Mouse (Mus musculus): ENCODE measurements around the gene Lrrc15.

Gene Lrrc15

GRCm38 (mm10) chr16:30282844-30283495 is at the start of gene Lrrc15:
Gene Lrrc15 (minus strand): TSS chr16:30283256.
- DNase-seq (ENCODE audit: low spot score) = peak; percentile 74

DNA sequence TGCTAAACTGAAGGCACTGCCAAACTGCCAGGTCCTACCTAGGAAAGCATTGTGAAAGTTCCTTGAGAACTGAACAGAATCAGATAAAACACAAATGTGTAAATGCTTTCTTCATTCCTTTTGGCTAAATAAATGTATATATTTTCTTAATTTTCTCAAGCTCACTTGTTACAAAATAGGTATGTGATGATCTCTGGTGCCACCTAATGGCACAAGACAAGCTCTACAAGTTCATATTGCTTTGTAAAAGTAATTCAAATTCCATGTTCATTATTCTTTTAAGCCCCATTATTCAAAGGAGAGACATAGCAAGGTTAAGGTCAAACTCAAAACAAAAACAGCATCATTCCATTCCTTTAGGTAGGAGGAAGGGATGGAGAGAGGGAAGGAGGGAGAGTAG is 31.2 kb upstream of the Lrrc15 start:
- peak; percentile 65 for DNase-seq (ENCODE audit: low spot score)

DNA sequence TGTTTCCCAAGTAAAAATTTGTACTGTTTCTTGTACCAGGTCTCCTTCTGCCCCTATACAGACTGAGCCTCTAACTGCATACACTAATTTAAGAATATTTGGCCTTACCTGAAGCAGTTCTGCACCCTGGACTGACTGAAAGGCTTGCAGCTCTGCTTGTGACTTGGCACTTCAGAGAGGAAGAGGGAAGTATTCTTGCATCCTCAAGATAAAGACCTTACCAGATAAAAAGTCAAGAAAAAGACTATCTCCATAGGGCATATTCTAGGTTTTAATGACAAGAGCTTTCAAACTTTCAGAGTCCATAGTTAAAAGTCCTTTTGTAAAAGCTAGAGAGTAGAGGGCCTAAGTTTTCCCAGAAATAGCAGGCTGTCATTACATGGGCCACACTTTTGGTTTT is 27.6 kb upstream of the Lrrc15 start, which contains the start of gene Gp5:
Gene Gp5 (minus strand): TSS at position 133 of the 400 bp plus-strand sequence.
- DNase-seq (ENCODE audit: low spot score) = no peak

GRCm38 (mm10) chr16:30310171-30310515 is 27.1 kb upstream of the Lrrc15 start:
- DNase-seq (ENCODE audit: low spot score) = no peak

DNA sequence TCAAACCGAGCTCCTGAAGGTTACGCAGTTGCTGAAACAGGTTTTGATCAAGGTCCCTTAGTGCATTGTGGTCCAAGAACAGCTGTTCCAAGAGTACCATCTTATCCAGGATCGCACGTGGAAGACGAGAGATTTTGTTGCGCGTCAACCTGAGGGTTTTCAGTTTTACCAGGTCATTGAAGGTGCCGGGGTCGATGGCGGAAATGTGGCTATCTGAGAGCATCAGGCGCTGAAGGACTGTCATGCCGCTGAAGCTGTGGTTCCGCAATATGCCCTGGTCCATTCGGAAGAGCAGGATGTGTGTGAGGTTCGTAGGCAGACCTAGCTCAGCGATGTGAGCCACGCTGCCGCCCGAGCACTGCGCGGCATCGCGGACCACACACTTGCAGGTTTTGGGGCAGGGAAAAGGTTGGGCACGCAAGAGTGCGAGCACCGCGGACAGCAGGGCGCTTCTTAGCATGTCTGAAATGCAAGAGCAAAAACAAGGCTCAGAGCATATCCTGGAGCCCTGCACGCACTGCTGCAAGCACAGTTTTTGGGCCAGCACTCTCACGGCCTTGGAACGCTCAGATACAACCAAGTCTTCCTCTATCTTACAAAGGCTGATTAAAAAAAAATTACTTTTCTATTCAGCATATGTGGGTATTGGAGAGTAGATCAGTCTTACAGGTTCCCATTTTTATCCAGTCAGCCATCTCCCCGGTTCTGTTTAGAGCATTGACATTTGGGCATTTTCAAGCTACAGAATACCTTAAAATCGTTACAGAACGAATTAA is 26.5 kb upstream of the Lrrc15 start:
- DNase-seq (ENCODE audit: low spot score) = peak; percentile 30

- peak; percentile 54 for DNase-seq (ENCODE audit: low spot score)
Measured at GRCm38 (mm10) chr16:30308616-30309394, 25.7 kb upstream of the Lrrc15 start.

DNA sequence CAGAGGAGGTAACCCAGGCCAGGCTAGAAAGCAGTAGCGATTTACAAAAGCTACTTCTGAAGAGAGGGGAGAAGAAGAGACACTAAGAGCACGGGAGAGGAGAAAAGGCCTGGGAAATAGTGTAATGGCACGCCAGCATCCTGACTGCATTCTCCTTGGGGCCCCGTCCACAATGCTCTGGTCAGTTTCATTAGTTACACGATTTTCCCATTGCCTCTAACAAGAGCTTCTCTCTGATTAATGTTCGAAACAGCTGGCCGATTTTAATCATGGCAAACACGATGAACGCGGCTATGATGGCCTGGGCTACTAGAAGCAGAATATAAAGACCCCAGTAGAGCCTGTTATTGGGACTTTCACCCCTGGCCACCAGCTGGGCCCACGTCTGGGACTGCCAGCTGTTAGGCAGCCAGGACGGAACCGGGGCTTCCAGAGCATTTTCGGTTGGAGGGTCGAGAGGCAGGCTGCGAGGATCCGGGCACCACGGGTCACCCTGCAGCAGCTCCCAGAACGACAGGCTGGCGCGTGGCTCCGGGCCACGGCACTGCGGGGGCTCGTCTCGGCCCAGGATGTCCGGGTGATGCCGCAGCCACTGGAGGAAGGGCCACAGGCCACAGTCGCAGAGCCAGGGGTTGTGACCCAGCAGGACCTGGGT is 25.0 kb upstream of the Lrrc15 start:
- peak; percentile 12 for DNase-seq (ENCODE audit: low spot score)

DNA sequence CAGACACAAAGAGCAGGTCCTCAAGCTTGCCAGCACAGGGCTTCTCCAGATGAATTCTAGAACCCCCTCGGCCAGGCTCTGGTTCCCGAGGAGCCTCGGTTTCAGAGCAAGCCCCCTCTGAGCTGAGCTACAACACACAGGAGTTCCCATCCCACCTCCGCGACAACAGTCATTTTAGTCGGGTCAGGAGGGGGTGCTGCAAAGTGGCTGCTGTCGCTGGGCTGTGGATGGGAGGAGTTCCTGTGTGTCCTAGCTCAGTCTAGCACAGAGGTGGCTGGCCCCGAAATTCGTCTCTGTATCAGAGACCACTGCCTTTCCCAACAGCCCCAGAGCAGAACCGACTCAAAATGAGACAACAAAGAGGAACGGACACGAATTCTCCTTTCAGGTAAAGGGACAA is 24.2 kb upstream of the Lrrc15 start:
- no peak for DNase-seq (ENCODE audit: low spot score)

- no peak for DNase-seq (ENCODE audit: low spot score)
Measured at GRCm38 (mm10) chr16:30306102-30306501, 23.0 kb upstream of the Lrrc15 start.

DNA sequence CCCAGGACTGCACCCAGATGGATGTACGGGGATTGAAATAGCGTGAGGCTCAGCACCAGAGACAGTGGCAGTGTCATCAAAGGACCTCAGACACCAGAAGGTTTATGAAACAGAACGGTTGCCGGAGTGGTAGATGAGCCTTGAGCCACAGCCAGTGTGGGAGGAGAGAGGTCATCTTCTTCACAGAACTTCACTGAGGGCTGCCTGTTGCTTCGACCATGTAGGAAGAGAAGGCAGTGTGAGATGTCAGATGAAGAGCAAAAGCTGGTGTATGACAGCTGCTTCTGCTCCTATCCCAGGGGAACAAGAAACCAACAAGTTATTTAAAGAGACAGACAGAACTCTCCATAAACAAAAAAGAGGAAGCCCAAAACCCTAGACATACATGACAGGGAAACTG is 21.2 kb upstream of the Lrrc15 start:
- no peak for DNase-seq (ENCODE audit: low spot score)

DNA sequence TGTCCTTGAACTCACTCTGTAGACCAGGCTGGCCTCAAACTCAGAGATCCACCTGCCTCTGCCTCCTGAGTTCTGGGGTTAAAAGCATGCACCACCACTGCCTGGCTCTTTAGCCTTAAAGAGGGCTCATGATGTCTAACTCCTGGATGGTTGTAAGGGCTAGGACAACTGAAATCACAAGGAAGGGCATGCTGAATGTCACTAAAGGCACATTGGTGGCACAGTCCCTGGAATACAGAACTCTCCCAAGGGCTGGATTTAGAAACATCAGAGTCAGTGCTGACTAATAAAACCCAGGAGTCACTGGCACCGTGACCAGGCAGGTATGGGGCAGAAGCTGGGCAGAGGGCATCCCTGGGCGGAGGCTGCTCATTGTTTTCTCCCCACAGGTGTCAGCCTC is 20.4 kb upstream of the Lrrc15 start:
- no peak for DNase-seq (ENCODE audit: low spot score)

DNA sequence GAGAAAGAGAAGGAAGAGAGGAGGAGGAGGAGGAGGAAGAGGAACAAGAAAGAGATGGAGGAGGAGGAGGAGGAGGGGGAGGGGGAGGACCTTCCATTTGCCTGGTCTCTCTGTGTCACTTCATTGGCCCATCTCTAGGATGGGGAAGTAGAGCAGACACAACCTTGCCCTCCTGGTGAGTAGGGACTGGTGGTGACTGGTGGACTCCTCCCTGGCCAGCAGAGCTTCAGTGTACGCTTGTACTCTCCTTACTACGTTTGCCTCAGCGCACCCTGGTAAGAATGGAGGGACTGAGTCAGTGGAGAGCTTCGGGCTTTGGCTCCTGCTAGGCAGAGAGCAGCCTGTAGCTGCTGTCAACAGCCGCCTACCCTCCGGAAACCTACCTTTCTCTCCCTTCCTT is 19.6 kb upstream of the Lrrc15 start:
- DNase-seq (ENCODE audit: low spot score) = no peak

- no peak for DNase-seq (ENCODE audit: low spot score)
Measured at GRCm38 (mm10) chr16:30299711-30300277, 16.7 kb upstream of the Lrrc15 start.

DNA sequence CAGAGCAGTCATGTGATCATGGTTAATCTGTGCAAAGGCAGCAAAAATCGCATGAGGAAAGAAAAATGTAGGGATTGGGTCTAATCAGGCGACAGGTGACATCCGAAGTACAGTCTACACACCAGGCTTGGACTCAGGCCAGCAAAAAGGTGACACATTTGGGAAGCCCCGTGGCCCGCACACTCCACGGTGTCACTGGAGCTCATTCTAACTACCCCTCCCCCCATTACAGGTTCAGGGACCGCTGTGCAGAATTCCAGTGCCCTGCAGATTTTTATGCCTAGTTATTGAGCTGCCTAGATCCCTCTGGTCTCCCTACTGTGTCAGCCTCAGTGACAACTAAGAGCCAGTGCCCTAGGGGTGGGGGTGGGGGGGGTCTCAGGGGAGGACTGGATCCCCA is 14.4 kb upstream of the Lrrc15 start:
- DNase-seq (ENCODE audit: low spot score) = no peak

GRCm38 (mm10) chr16:30296601-30297275 is 13.7 kb upstream of the Lrrc15 start:
- no peak for DNase-seq (ENCODE audit: low spot score)

DNA sequence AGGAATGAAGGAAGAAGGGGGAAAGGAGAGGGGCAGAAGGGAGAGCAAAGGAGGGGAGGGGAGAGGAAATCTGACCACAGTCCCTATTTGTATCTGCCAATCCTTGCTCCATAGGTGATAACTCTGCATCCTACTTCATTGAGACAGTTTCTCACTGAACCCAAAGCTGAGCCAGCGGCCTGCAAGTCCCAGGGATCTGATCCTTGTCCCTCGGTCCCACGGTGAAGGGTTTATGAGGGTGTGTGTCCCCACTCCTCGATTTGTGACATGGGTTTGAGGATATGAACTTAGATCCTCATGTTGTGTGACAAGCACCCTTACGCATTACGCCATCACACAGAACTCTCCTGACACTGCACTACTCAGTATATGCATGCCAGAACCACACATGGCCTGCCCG is 12.1 kb upstream of the Lrrc15 start:
- DNase-seq (ENCODE audit: low spot score) = no peak

DNA sequence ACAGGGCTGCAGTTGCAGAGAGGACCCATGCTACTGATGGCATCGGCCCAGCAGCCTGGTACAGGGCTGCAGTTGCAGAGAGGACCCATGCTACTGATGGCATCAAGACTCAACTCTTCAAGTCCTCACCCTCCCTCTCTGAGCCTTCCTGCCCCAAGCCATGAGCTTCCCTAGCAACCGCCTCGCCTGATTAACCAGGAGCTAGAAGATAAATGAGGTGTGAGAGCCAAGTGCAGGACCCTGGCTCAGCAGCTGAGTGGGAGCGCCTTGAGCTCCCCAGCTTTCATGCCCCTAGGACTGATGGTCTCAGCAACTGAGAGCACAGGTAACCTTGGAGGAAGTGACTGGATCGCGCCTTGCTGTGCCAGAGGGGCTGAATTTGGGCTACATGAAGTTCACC is 7.4 kb upstream of the Lrrc15 start:
- no peak for DNase-seq (ENCODE audit: low spot score)

GRCm38 (mm10) chr16:30285701-30286100 is 2.6 kb upstream of the Lrrc15 start:
- no peak for DNase-seq (ENCODE audit: low spot score)

- DNase-seq (ENCODE audit: low spot score) = peak; percentile 85
Measured at GRCm38 (mm10) chr16:30283743-30284337, 784 bp upstream of the Lrrc15 start.

- DNase-seq (ENCODE audit: low spot score) = no peak
Measured at GRCm38 (mm10) chr16:30280676-30281297, 2.3 kb downstream of the Lrrc15 start.

DNA sequence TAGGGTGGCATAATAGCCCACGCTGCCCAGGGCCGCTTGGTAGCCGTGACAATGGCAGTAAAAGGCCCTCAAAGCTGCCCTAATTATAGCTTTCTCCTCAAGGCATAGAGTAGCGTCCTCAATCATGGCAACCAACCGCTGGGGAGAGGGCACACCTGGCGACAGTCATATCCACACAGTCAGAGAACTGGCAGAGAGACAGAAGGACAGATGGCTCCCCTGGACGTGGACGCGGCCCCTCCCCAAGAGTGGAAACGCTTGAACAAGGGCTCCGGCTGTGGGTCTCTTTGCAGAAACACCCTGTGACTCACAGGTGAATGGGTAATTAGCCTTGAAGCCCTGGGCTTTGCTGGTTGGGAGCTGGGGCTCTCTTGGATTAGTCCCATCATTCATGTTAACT is 4.7 kb downstream of the Lrrc15 start:
- DNase-seq (ENCODE audit: low spot score) = no peak
